Mouse (Mus musculus) macrophage (primary cell): ENCODE data around the gene Nutm1. TPM values are rescaled to one million over a fixed set of nuclear protein-coding genes. Genes with fewer than 3 reads are reported as not detected.
A peak's percentile ranks its signal among the peaks of the same experiment; 100 is the strongest.

ENCODE experiments used
- H3K27ac ChIP-seq: fragments of 350-480 bp; formaldehyde crosslinking; 2 replicates; pipeline ENCODE4 v1.9.0; 2021
- H3K36me3 ChIP-seq: fragments of 350-480 bp; formaldehyde crosslinking; 2 replicates; pipeline ENCODE4 v1.9.0; 2021; ENCODE audit errors: inconsistent target
- H3K4me3 ChIP-seq: fragments of 350-480 bp; formaldehyde crosslinking; 2 replicates; pipeline ENCODE4 v1.9.0; 2021; ENCODE audit errors: inconsistent target
- H3K79me2 ChIP-seq: fragments of 350-480 bp; formaldehyde crosslinking; 2 replicates; pipeline ENCODE4 v1.9.0; 2021; ENCODE audit errors: inconsistent target
- WGBS: methylation state at CpG from one replicate; pipeline ENCODE4 v1.1.7; 2026; ENCODE audit warnings: inconsistent platforms; ENCODE audit not compliant: missing documents; 5-methylcytosine and 5-hydroxymethylcytosine counted together
- polyA plus RNA-seq: library from polyadenylated mRNA; stranded (reverse); fragments of 250-400 nt; gene quantifications from 3 replicates; pipeline ENCODE4 v1.2.4, GENCODE M21; 2018; ENCODE audit warnings: inconsistent platforms

The Nutm1 gene
- polyA plus RNA-seq, 1 experiment from 2014 or later = not detected

DNA sequence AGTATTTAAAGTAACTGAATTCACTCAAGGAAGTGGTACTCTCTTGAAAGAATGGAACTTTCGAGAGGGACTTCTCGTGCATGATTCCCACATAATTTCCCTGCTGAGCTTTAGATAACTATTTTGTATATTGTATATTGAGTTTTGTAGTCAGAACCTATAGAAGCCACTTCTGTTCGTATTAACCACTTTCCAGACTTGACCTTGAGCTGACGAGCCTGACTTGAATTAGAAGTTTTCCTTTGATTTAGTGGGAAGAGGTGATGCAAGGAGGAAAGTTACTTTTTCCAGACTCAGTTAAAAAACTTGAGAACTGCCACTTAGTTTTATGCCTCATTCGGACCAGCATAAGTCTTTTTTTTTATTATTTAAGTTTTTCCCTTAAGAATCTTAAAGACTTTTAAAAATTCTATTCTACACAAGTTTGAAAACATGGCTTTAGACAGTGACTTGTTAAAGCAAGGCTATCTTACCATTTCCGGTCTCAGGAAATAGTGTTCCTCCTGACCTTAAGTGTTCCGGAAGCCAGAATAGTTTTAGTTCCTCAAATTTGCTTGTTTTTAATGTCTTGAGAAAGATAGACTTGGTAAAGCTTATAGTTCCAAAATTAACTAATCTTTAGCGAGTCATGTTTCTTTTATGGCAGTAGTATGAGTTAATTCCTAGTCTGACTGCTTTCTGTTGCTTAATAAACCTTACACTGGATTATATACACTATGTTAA lies 8.6 kb upstream of the Nutm1 start:
- 0% methylated on average over 8 of the region's 8 CpGs for WGBS
- Histone ChIP-seq H3K27ac (peak overlapping the region; percentile 97), H3K36me3 (no peaks in the 10 kb centered on the region), H3K79me2 (peaks cover 92% of the 10 kb centered on the region), H3K4me3 (peak overlapping the region; percentile 91)

DNA sequence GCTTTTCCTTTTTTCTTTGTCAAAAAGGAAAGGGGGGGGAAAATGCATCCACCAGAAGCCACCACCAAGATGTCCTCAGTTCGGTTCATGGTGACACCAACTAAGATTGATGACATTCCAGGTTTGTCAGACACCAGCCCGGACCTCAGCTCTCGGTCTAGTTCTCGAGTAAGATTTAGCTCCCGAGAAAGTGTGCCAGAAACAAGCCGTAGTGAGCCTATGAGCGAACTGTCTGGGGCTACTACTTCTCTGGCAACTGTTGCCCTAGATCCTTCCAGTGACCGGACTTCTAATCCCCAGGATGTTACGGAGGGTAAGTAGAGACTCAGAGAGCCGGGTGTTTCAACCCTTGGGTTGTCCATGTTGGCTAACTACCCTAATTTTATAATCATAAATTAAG lies 7.7 kb upstream of the Nutm1 start:
- 0% methylated on average over 10 of the region's 10 CpGs for WGBS
- H3K4me3 ChIP-seq = peak overlapping the region; percentile 91
- peaks cover 89% of the 10 kb centered on the region for H3K79me2 ChIP-seq

DNA sequence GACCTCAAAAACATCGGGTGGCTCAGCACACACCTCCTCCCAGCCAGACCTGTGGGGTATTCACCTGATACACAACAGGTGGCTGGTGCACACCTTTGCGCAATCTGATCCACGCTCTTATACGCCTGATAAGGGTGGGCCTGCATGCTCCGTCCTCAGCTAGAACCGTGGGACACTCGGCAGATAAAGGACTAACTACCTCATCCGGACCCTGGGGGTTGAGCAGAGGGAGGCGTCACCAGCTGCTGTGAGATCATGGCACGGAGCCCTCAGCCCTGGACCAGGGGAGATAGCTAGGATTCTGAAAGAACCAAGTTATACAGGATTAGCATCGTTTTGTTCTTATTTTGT lies 7.1 kb upstream of the Nutm1 start, which contains the start of gene Gm21985:
Gene Gm21985, plus strand, starts transcription at position 73 of the 351 bp plus-strand sequence.
- Histone ChIP-seq H3K79me2 (peaks cover 83% of the 10 kb centered on the region), H3K36me3 (no peaks in the 10 kb centered on the region), H3K27ac (peak within 1 kb of the TSS; percentile 97), H3K4me3 (peak within 1 kb of the TSS; percentile 91)
- WGBS = 2% methylated on average over 11 of the region's 11 CpGs

More for the DNA sequence above, 7.7 kb upstream of the Nutm1 start:
- peak overlapping the region; percentile 97 for H3K27ac ChIP-seq
- no peaks in the 10 kb centered on the region for H3K36me3 ChIP-seq

DNA sequence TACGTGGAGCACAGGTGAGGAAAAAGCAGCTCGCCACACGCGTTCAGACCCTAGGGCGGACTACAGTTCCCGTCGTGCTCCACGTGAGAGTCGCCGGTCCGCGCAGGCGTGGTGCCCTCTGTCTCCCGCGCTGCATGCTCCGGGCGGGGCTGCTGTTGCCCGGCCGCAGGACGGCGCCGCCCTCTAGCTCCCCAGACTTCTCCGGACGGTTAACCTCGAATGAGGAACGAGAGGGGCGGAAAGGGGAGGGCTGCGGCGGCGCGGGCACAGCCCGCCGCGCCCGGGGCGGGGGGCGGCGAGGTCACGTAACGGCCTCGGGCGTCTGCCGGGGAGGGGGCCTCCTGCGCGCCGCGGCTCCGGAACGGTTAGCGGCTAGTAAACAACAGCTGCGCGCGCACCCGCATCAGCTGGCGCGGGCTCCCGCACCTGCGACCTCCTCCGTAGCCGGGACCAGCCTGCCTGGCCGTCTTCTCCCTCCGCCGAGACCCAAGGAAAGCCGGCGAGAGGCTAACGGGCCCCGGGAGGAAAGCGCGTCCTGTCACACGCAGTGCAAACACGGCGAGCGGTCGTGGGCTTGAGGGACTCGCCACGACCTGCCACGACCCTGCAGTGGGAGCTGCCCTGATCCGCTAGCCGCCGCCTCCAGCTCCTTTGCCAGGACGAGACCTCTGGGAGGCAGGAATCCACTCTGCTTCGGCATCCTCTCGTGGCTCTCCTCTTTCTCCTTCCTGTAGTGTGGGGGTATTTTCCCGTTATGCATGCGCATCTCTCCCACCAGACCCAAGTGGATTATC lies 6.6 kb upstream of the Nutm1 start, which contains the start of gene Slc12a6:
Gene Slc12a6, plus strand, starts transcription at position 378 of the 794 bp plus-strand sequence.
- H3K4me3 ChIP-seq = peak within 1 kb of the TSS; percentile 91
- 1% methylated on average over 75 of the region's 85 CpGs for WGBS
- H3K36me3 ChIP-seq = no peaks in the 10 kb centered on the region
- H3K27ac ChIP-seq = peak within 1 kb of the TSS; percentile 97
- peaks cover 77% of the 10 kb centered on the region for H3K79me2 ChIP-seq

DNA sequence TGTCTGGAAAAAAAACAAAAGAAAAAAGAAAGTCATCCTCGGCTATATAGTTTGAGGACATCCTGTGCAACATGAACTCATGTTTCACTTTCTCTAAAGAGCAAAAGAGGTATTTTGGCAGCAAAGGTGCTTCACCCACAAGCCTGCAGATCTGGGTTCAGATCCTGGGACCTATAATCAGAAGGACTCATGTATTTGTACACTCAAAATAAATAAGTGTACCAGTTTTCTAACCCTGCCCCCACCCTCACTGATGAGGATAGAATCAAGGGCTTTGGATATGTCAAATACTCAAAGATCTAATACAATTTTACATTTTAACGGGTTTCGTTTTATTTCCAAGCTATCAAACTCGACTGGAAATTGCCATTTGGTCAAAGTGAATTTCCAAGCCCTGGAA lies 5.3 kb upstream of the Nutm1 start:
- Histone ChIP-seq H3K4me3 (no peak overlapping the region), H3K36me3 (no peaks in the 10 kb centered on the region), H3K79me2 (peaks cover 64% of the 10 kb centered on the region), H3K27ac (no peak overlapping the region)
- WGBS = 78% methylated on average over 4 of the region's 4 CpGs

DNA sequence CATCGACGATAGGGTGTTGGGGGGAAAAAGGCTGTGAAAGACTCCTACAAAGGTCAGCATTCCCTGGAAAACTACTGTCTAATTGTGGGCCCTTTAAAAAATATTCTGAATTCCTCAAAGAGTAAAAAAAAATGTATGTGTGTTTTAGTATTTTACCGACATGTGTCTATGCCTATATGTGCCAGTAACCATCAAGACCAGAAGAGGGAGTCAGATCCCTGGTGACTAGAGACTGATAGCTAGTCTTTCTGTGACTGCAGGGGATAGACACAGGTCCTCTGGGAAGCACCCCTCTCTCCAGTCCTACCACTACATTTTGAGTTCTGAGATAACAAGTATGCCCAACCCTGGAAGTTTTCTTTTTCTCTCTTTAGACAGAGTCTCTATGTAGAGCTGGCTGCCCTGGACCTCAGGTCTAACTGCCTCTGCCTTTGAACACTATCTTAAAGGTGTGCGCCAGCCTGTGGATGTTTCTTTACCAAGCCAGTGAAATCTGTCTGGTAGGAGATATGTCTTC lies 3.7 kb upstream of the Nutm1 start:
- WGBS = 31% methylated on average over 4 of the region's 4 CpGs
- no peak overlapping the region for H3K27ac ChIP-seq
- peak overlapping the region; percentile 82 for H3K4me3 ChIP-seq
- no peaks in the 10 kb centered on the region for H3K36me3 ChIP-seq
- peaks cover 51% of the 10 kb centered on the region for H3K79me2 ChIP-seq

DNA sequence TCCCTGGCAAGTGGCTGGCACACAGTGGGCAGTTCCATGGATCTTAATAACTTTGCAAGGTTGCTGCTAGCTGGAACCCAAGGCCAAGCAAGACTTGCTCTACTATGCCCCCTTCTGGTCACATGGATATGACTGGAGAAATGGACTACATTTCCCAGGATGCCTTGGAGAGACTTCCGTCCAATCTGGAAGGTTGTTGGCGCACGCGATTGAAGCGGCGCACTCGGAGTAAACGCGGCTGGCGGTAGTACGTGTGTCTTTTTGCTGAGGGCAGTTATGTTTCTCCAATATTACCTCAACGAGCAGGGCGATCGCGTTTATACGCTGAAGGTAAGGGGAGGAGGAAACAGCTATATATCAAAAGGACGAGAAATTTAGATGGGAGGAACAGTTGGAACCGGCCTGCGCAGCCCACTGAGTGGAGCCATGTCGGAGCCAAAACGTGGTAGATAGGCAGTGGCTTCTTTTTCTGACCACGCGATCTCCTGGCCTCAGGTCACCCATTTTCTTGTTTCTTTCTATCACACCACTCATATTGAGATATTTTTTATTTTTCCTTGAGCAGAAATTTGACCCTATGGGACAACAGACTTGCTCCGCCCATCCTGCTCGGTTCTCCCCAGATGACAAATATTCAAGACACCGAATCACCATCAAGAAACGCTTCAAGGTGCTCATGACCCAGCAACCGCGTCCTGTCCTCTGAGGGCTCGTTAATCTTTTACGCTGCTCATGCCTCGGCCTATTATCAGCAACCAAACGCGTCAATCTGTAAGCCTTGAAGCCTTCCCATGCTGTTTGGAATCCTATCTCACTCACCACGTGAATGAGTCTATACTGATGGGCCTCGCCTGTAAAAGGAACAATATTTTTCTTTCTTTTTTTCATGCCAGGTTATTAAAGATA lies 2.9 kb upstream of the Nutm1 start, which contains the start of gene Nop10:
Gene Nop10, plus strand, starts transcription at position 179 of the 906 bp plus-strand sequence.
- peaks cover 44% of the 10 kb centered on the region for H3K79me2 ChIP-seq
- H3K4me3 ChIP-seq = peak within 1 kb of the TSS; percentile 82
- no peaks in the 10 kb centered on the region for H3K36me3 ChIP-seq
- WGBS = under 1% methylated on average over 36 of the region's 36 CpGs
- peak within 1 kb of the TSS; percentile 28; the same call in 1 of the 2 replicates for H3K27ac ChIP-seq

DNA sequence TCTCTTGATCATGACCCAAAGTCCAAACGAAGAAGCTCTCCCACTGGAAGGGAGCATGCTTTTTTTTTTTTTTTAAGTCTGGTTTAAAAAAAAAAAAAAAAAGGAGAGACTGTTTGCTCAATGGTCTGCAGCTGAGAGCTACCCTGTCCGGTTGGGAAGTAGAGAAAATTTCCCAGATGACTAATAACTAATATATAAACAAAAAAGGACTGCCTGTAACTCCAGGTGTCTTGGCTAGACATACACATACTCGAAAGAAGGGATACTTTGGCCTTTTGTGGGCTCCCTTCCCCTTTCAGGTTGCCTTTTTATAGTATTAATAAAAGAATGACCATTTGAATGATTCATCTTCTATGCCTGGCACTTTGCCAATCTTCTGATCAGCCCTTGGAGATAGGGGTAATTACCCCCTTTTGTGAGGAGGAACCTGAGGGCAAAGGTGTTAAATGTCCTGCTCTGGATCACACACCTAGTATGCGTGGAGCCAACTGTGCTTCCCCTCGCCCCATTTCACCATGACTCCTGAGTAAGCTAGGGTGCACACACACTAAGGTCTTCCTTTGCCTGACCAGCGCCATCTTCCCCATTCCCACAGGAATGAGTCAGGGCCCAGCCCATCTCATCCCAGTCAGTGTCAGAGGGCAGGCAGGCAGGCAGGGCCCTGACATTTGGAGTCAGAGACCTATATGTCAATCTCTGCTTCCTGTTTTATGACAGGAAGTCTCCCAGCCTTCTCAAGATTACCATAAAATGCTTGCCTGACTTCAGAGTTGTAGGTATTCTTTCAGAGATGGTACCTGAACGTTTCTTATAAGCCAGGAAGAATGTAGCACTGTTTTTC lies 4.2 kb downstream of the Nutm1 start:
- Histone ChIP-seq H3K79me2 (no peaks in the 10 kb centered on the region), H3K36me3 (no peaks in the 10 kb centered on the region), H3K27ac (no peak overlapping the region), H3K4me3 (no peak overlapping the region)
- WGBS = 68% methylated on average over 7 of the region's 7 CpGs

DNA sequence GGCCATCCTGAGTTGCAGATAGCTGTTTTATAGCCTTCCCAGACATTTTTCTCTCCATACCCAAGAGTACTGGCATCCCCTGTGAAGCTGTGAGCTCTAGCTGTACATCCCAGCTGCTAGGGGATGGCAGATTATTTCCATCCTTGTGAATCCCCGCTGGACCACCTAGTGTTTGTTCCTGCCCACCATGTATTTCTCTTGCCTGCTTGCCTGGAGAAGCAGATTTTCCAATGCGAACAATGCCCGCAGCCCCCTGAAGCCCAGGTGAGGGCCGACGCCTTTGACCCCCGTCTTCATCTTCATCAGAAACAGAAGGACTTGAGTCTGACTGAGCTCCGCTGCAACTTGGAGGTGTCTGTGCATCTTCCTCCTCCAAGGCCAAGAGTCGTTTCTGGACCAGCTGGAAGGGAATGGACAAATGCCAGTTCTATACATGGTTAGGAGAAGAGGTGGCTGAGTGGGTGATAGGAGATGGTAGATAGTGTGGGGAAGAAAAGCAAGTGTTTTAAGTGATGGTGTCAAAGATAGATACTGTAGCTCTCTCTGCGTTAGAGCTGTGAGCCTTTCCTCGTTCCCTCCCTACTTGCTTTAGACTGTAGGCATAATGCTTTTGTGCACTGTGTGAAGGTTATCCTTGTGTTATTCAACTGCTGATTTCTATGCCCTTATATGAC lies 9.2 kb downstream of the Nutm1 start:
- H3K36me3 ChIP-seq = no peaks in the 10 kb centered on the region
- H3K27ac ChIP-seq = no peak overlapping the region
- H3K4me3 ChIP-seq = no peak overlapping the region
- WGBS = 92% methylated on average over 10 of the region's 10 CpGs
- H3K79me2 ChIP-seq = no peaks in the 10 kb centered on the region

DNA sequence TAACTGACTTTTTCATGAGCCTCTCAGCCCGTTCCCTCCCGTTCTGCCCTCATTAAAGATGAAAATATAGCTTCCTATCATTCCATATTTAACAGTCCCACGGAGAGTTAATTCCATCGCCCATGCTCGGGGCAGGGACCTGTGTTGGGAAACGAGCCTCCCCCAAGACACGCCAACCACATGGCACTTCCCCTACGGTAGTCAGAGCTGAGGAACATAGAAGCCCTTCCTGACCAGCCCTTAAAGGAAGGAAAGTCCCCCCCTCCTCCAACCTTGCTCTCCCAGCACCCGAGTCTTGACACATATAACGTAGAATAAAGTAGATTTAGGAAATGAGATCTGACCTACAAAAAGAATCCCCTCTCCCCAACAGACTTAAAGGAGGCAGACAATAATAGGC lies 11.8 kb downstream of the Nutm1 start:
- WGBS = 34% methylated on average over 10 of the region's 10 CpGs

DNA sequence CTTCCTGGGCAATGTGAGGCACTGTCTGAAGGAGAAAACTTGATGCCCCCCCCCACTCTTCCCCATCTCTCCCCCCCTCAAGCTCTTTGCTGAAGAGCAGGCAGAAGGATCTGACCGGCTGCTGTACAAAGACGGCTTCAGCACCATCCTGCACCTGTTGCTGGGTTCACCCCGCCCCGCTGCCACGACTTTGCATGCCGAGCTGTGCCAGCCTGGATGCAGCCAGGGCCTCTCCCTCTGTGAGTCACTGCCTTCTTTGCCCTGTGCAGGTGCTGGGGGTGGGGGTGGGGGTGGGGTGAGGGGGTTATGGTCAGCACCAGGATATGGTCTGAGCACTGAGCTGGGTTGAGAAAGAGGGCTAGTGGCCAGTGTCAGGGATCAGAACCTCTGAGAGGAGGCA lies 12.9 kb downstream of the Nutm1 start:
- Histone ChIP-seq H3K27ac (no peak overlapping the region), H3K79me2 (no peaks in the 10 kb centered on the region), H3K36me3 (no peaks in the 10 kb centered on the region), H3K4me3 (no peak overlapping the region)
- 84% methylated on average over 5 of the region's 6 CpGs for WGBS

More for the DNA sequence above, 11.8 kb downstream of the Nutm1 start:
- Histone ChIP-seq H3K27ac (no peak overlapping the region), H3K36me3 (no peaks in the 10 kb centered on the region), H3K79me2 (no peaks in the 10 kb centered on the region), H3K4me3 (no peak overlapping the region)

DNA sequence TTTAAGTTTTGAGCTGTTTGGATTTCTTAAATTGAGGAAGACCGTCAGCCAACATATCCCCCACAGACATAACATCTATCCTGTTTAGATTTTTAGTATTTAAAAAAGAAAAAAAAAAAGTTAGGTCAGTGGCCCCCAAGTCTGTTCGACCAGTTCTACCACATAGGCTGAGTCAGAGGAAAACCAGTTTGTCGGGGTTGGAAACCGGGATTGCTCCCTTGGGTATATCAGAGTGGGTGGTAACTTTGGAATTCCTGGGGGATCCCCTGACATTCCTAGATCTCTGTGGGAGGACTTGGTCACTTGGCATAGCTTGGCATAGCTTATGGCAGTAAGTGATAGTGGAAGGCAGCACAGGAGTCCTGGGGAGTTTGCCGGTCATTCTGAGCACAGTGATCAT lies 13.8 kb downstream of the Nutm1 start:
- H3K79me2 ChIP-seq = no peaks in the 10 kb centered on the region

DNA sequence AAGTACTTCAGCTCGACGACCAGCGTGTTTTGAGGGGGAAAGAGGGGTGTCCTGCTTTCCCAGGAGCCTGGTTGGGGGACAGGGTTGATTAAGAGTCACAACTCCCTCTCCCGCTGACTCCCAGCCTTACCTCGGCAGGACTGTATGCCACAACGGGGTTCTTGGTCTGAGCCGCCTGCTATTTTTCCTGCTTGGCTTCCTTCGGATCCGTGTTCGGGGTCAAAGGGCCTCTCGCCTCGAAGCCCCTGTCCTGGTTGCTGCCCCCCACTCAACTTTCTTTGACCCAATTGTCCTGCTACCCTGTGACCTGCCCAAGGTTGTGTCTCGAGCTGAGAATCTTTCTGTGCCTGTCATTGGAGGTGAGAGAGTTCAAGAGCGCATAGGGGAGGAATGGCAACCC lies 17.3 kb downstream of the Nutm1 start:
- no peaks in the 10 kb centered on the region for H3K36me3 ChIP-seq
- no peak overlapping the region for H3K27ac ChIP-seq
- no peaks in the 10 kb centered on the region for H3K79me2 ChIP-seq
- H3K4me3 ChIP-seq = no peak overlapping the region
- WGBS = 92% methylated on average over 14 of the region's 14 CpGs

More for the DNA sequence above, 13.8 kb downstream of the Nutm1 start:
- Histone ChIP-seq H3K27ac (no peak overlapping the region), H3K4me3 (no peak overlapping the region), H3K36me3 (no peaks in the 10 kb centered on the region)
- 91% methylated on average over 5 of the region's 5 CpGs for WGBS
